ENCODE assay signal across 9 mouse cellular contexts in genomic region chr4:117120052-117120444, GRCm38 (mm10). TPM values are rescaled to one million over a fixed set of nuclear protein-coding genes. Genes with fewer than 3 reads are reported as not detected.
A peak's percentile ranks its signal among the peaks of the same experiment; 100 is the strongest.
DNase-seq lines count a peak whose midpoint lies in the region; ATAC-seq and TF ChIP-seq lines count a peak whose summit lies in the region.
"Had no signal": no experiment of that assay in that cellular context is flagged by ENCODE, and none has a peak within 500 bp of the region (broad histone marks: within the 10 kb centered on the region; RNA-seq: fewer than 3 reads in every experiment).

No protein-coding gene starts in this region.

- H3K36me3 ChIP-seq in heart, postnatal 0 days (replicated peaks; ENCODE audit: control insufficient read depth, insufficient read depth, low read length): no peaks in the 10 kb centered on the region
- peaks cover 0 to 16% of the 10 kb centered on the region in 2 experiments; a peak in 2 of 4 replicates for H3K36me3 ChIP-seq in MEL (ENCODE audit: control insufficient read depth in 1 of 2, insufficient read depth in 2 of 2, low read length in 2 of 2)
- H3K36me3 ChIP-seq in hindbrain, embryonic 11.5 days (ENCODE audit: control insufficient read depth, insufficient read depth, low read length): no peaks in the 10 kb centered on the region
- H3K36me3 ChIP-seq in midbrain, embryonic 11.5 days (ENCODE audit: control insufficient read depth, insufficient read depth, low read length): no peaks in the 10 kb centered on the region

- H3K4me1 ChIP-seq in heart, postnatal 0 days (ENCODE audit: control insufficient read depth, insufficient read depth): peaks cover 3% of the 10 kb centered on the region; the same call in 1 of the 2 replicates
- H3K4me1 ChIP-seq in MEL (ENCODE audit: control insufficient read depth in 1 of 2, insufficient read depth in 2 of 2, low read length in 2 of 2): peaks cover 0 to 17% of the 10 kb centered on the region in 2 experiments; a peak in 2 of 4 replicates
- H3K4me1 ChIP-seq in hindbrain, embryonic 11.5 days (replicated peaks; ENCODE audit: control insufficient read depth, insufficient read depth, low read length): peaks cover 6% of the 10 kb centered on the region
- peaks cover 10% of the 10 kb centered on the region for H3K4me1 ChIP-seq in midbrain, embryonic 11.5 days (ENCODE audit: control insufficient read depth, insufficient read depth, low read length)

- H3K4me3 ChIP-seq in heart, postnatal 0 days (ENCODE audit: low read depth, low read length): peak overlapping the region; percentile 60
- peak overlapping the region; percentile 67 to 82 for H3K4me3 ChIP-seq in MEL (ENCODE audit: control insufficient read depth in 1 of 2, insufficient read depth in 1 of 2, low read depth in 2 of 2, low read length in 2 of 2)
- peak overlapping the region; percentile 67 for H3K4me3 ChIP-seq in hindbrain, embryonic 11.5 days (ENCODE audit: low read depth, low read length)
- peak overlapping the region; percentile 67 for H3K4me3 ChIP-seq in midbrain, embryonic 11.5 days (ENCODE audit: low read depth, low read length)

- H3K9ac ChIP-seq in heart, postnatal 0 days (replicated peaks; ENCODE audit: low read depth, low read length): peak overlapping the region; percentile 12; the same call in 1 of the 2 replicates
- peak overlapping the region; percentile 72 for H3K9ac ChIP-seq in MEL (ENCODE audit: control insufficient read depth, low read depth, low read length, poor library complexity, severe bottlenecking)
- H3K9ac ChIP-seq in hindbrain, embryonic 11.5 days (ENCODE audit: low read depth, low read length): peak overlapping the region; percentile 64
- peak overlapping the region; percentile 78 for H3K9ac ChIP-seq in midbrain, embryonic 11.5 days (ENCODE audit: low read length)

- no peaks in the 10 kb centered on the region for H3K9me3 ChIP-seq in heart, postnatal 0 days (replicated peaks; ENCODE audit: control insufficient read depth, low read length)
- H3K9me3 ChIP-seq in MEL (replicated peaks; ENCODE audit: insufficient read depth, low read length): no peaks in the 10 kb centered on the region
- no peaks in the 10 kb centered on the region for H3K9me3 ChIP-seq in hindbrain, embryonic 11.5 days (ENCODE audit: control insufficient read depth, low read length)
- H3K9me3 ChIP-seq in midbrain, embryonic 11.5 days (ENCODE audit: control insufficient read depth, low read length): no peaks in the 10 kb centered on the region

- TF ChIP-seq POLR2A in MEL (IDR thresholded peaks at IDR 0.05; ENCODE audit: control insufficient read depth in 1 of 2, insufficient read depth in 1 of 2, low read depth in 1 of 2, low read length in 2 of 2, poor library complexity in 1 of 2): no peak

- TF ChIP-seq RAD21 in MEL (IDR thresholded peaks at IDR 0.05; ENCODE audit: low read depth, low read length): no peak

- 4% methylated on average over 10 of the region's 10 CpGs for WGBS in heart, postnatal 0 days
- WGBS in hindbrain, embryonic 11.5 days: 5% methylated on average over 10 of the region's 10 CpGs
- 6% methylated on average over 10 of the region's 10 CpGs for WGBS in midbrain, embryonic 11.5 days

- no peak for TF ChIP-seq CTCF in heart, postnatal 0 days (IDR thresholded peaks at IDR 0.05; ENCODE audit: low read depth)
- no peak for TF ChIP-seq CTCF in MEL (IDR thresholded peaks at IDR 0.05 in 2 of 3, conservative IDR thresholded peaks at IDR 0.05 in 1 of 3; ENCODE audit: control insufficient read depth in 1 of 3, insufficient read depth in 1 of 3, low read depth in 2 of 3, low read length in 3 of 3, poor library complexity in 1 of 3, severe bottlenecking in 1 of 3)

- H3K79me2 ChIP-seq in MEL (ENCODE audit: control insufficient read depth, insufficient read depth, low read length, poor library complexity): peaks cover 13% of the 10 kb centered on the region

- no peak for DNase-seq in heart, postnatal 0 days (ENCODE audit: low spot score)
- DNase-seq in heart, postnatal 25 days (ENCODE audit: low spot score): no peak
- no peak for DNase-seq in MEL (ENCODE audit: low read depth, low spot score)
- no peak for DNase-seq in hindbrain, embryonic 11.5 days (ENCODE audit: low spot score)
- no peak for DNase-seq in midbrain, embryonic 11.5 days (ENCODE audit: low spot score, missing footprints)
- no peak for DNase-seq in B cell, adult 2 months
- no peak for DNase-seq in yolk sac, embryonic 10.5 days (ENCODE audit: low spot score)
- no peak for DNase-seq in ovary, postnatal 14 days (ENCODE audit: low spot score)

- intact Hi-C loops in heart, postnatal 25 days (cut with DNase I): loop anchor here (2.0 to 5.0 kb wide), 3 partner anchors 19 to 118 kb away; partner anchors contain the start of gene Eif2b3

- H3K27ac ChIP-seq in heart, postnatal 0 days (ENCODE audit: low read depth): peak overlapping the region; percentile 78
- H3K27ac ChIP-seq in MEL (ENCODE audit: control insufficient read depth, low read depth, low read length): peak overlapping the region; percentile 81
- H3K27ac ChIP-seq in hindbrain, embryonic 11.5 days (ENCODE audit: low read depth, low read length): peak overlapping the region; percentile 87
- H3K27ac ChIP-seq in midbrain, embryonic 11.5 days (ENCODE audit: low read depth, low read length): peak overlapping the region; percentile 84

- peak overlapping the region; percentile 92 for H3K4me2 ChIP-seq in heart, postnatal 0 days (ENCODE audit: low read depth, low read length)
- peak overlapping the region; percentile 100 for H3K4me2 ChIP-seq in hindbrain, embryonic 11.5 days (replicated peaks; ENCODE audit: low read depth, low read length)
- peak overlapping the region; percentile 99 for H3K4me2 ChIP-seq in midbrain, embryonic 11.5 days

- no peak for ATAC-seq in heart, postnatal 0 days (ENCODE audit: insufficient read depth, low read depth)
- ATAC-seq in hindbrain, embryonic 11.5 days (ENCODE audit: low FRiP score): peak; percentile 31
- peak; percentile 35 for ATAC-seq in midbrain, embryonic 11.5 days (ENCODE audit: low FRiP score)

- no peaks in the 10 kb centered on the region for H3K27me3 ChIP-seq in heart, postnatal 0 days (ENCODE audit: control insufficient read depth, insufficient read depth, low read length)
- no peaks in the 10 kb centered on the region for H3K27me3 ChIP-seq in MEL (ENCODE audit: control insufficient read depth in 1 of 2, insufficient read depth in 2 of 2, low read length in 2 of 2)
- H3K27me3 ChIP-seq in hindbrain, embryonic 11.5 days (ENCODE audit: control insufficient read depth, insufficient read depth, low read length): no peaks in the 10 kb centered on the region
- H3K27me3 ChIP-seq in midbrain, embryonic 11.5 days (ENCODE audit: control insufficient read depth, insufficient read depth, low read length): no peaks in the 10 kb centered on the region
- H3K27me3 ChIP-seq: Patski had no signal

- TF ChIP-seq EP300 in heart, postnatal 0 days (IDR thresholded peaks at IDR 0.05; ENCODE audit: low read depth): no peak
- no peak for TF ChIP-seq EP300 in MEL (IDR thresholded peaks at IDR 0.05; ENCODE audit: low read depth in 1 of 2, low read length in 2 of 2)

RNA-seq across cellular contexts. Expression of gene Btbd19, which starts 5.5 kb away (rescaled TPM):
- total RNA-seq in heart, postnatal 0 days (2014; rRNA removed; ENCODE audit: low replicate concordance): 7.4 and 8.6 TPM in 2 replicates
- polyA plus RNA-seq in heart, postnatal 0 days (2015; fragmentation: Nextera tagmentation; extraction: Ambion mirVana): 2.7 and 2.8 TPM in 2 replicates
- total RNA-seq in heart, postnatal 25 days (2021): 1 to 10 TPM; 2.0 to 3.3 TPM
- 12.1 and 13.6 TPM in 2 replicates for total RNA-seq in MEL (2012; rRNA removed)
- 10 to 100 TPM in 1 of 2 experiments, not detected in 1; 22.6 TPM for polyA plus RNA-seq in MEL (2012; ENCODE audit: insufficient read depth in 1 of 2, insufficient read length in 2 of 2, low read depth in 1 of 2, low replicate concordance in 2 of 2, missing spikeins in 1 of 2)
- 3.6 and 3.8 TPM in 2 replicates for polyA plus RNA-seq in hindbrain, embryonic 11.5 days (2014; fragmentation: Nextera tagmentation; extraction: Ambion mirVana)
- 2.7 and 3.8 TPM in 2 replicates for polyA plus RNA-seq in midbrain, embryonic 11.5 days (2014; fragmentation: Nextera tagmentation; extraction: Ambion mirVana)

RNA-seq across cellular contexts. Expression of gene Tctex1d4, which starts 6.5 kb away (rescaled TPM):
- not detected in 2 replicates for total RNA-seq in heart, postnatal 0 days (2014; rRNA removed; ENCODE audit: low replicate concordance)
- polyA plus RNA-seq in heart, postnatal 0 days (2015; fragmentation: Nextera tagmentation; extraction: Ambion mirVana): 1.3 TPM in 1 of 2 replicates, not detected in the other
- total RNA-seq in heart, postnatal 25 days (2021): not detected
- 0.31 and 0.62 TPM in 2 replicates for total RNA-seq in MEL (2012; rRNA removed)
- polyA plus RNA-seq in MEL (2012; ENCODE audit: insufficient read depth in 1 of 2, insufficient read length in 2 of 2, low read depth in 1 of 2, low replicate concordance in 2 of 2, missing spikeins in 1 of 2): 1 to 10 TPM in 1 of 2 experiments, not detected in 1; 1.3 TPM
- polyA plus RNA-seq in hindbrain, embryonic 11.5 days (2014; fragmentation: Nextera tagmentation; extraction: Ambion mirVana): 0.60 TPM in 1 of 2 replicates, not detected in the other
- polyA plus RNA-seq in midbrain, embryonic 11.5 days (2014; fragmentation: Nextera tagmentation; extraction: Ambion mirVana): not detected in 2 replicates

RNA-seq across cellular contexts. Expression of gene Plk3, which starts 13.7 kb away (rescaled TPM):
- total RNA-seq in heart, postnatal 0 days (2014; rRNA removed; ENCODE audit: low replicate concordance): 1.6 and 4.0 TPM in 2 replicates
- polyA plus RNA-seq in heart, postnatal 0 days (2015; fragmentation: Nextera tagmentation; extraction: Ambion mirVana): 1.6 and 1.9 TPM in 2 replicates
- total RNA-seq in heart, postnatal 25 days (2021): 1 to 10 TPM; 1.5 to 2.1 TPM
- 4.1 and 5.3 TPM in 2 replicates for total RNA-seq in MEL (2012; rRNA removed)
- polyA plus RNA-seq in MEL (2012; ENCODE audit: insufficient read depth in 1 of 2, insufficient read length in 2 of 2, low read depth in 1 of 2, low replicate concordance in 2 of 2, missing spikeins in 1 of 2): 10 to 100 TPM in 1 of 2 experiments, not detected in 1; 13.8 TPM
- 31.3 and 37.1 TPM in 2 replicates for polyA plus RNA-seq in hindbrain, embryonic 11.5 days (2014; fragmentation: Nextera tagmentation; extraction: Ambion mirVana)
- polyA plus RNA-seq in midbrain, embryonic 11.5 days (2014; fragmentation: Nextera tagmentation; extraction: Ambion mirVana): 28.0 and 32.8 TPM in 2 replicates

RNA-seq across cellular contexts. Expression of gene Ptch2, which starts 24.2 kb away (rescaled TPM):
- total RNA-seq in heart, postnatal 0 days (2014; rRNA removed; ENCODE audit: low replicate concordance): 3.2 and 3.6 TPM in 2 replicates
- polyA plus RNA-seq in heart, postnatal 0 days (2015; fragmentation: Nextera tagmentation; extraction: Ambion mirVana): 1.2 and 1.4 TPM in 2 replicates
- 1 to 10 TPM; 1.1 to 1.5 TPM for total RNA-seq in heart, postnatal 25 days (2021)
- total RNA-seq in MEL (2012; rRNA removed): not detected in 2 replicates
- polyA plus RNA-seq in MEL (2012; ENCODE audit: insufficient read depth in 1 of 2, insufficient read length in 2 of 2, low read depth in 1 of 2, low replicate concordance in 2 of 2, missing spikeins in 1 of 2): under 1 TPM in 1 of 2 experiments, not detected in 1; 0.33 TPM
- 1.4 and 1.9 TPM in 2 replicates for polyA plus RNA-seq in hindbrain, embryonic 11.5 days (2014; fragmentation: Nextera tagmentation; extraction: Ambion mirVana)
- 3.6 and 5.0 TPM in 2 replicates for polyA plus RNA-seq in midbrain, embryonic 11.5 days (2014; fragmentation: Nextera tagmentation; extraction: Ambion mirVana)

RNA-seq across cellular contexts. Expression of gene Rps8, which starts 36.0 kb away (rescaled TPM):
- total RNA-seq in heart, postnatal 0 days (2014; rRNA removed; ENCODE audit: low replicate concordance): 638 and 752 TPM in 2 replicates
- polyA plus RNA-seq in heart, postnatal 0 days (2015; fragmentation: Nextera tagmentation; extraction: Ambion mirVana): 456 and 475 TPM in 2 replicates
- total RNA-seq in heart, postnatal 25 days (2021): 100 to 1,000 TPM; 571 to 648 TPM
- total RNA-seq in MEL (2012; rRNA removed): 4,560 and 5,186 TPM in 2 replicates
- polyA plus RNA-seq in MEL (2012; ENCODE audit: insufficient read depth in 1 of 2, insufficient read length in 2 of 2, low read depth in 1 of 2, low replicate concordance in 2 of 2, missing spikeins in 1 of 2): 1,000 to 10,000 TPM; 1,132 to 1,156 TPM
- polyA plus RNA-seq in hindbrain, embryonic 11.5 days (2014; fragmentation: Nextera tagmentation; extraction: Ambion mirVana): 779 and 892 TPM in 2 replicates
- polyA plus RNA-seq in midbrain, embryonic 11.5 days (2014; fragmentation: Nextera tagmentation; extraction: Ambion mirVana): 780 and 794 TPM in 2 replicates

Comparison
In these comparisons a context has a peak if more than half of its experiments do, and no peak if none do; other contexts are left out.
1. H3K9ac ChIP-seq: peak in every context shown above with its lines; median percentile 78 in midbrain, embryonic 11.5 days; 72 in MEL; 64 in hindbrain, embryonic 11.5 days; 12 in heart, postnatal 0 days.